Mouse (Mus musculus): Measurements from ENCODE around the gene Arhgap33. TPM values are rescaled to one million over a fixed set of nuclear protein-coding genes. Genes with fewer than 3 reads are reported as not detected.

Gene Arhgap33
- polyA plus RNA-seq (2015; fragmentation: Illumina TruSeq; extraction: RNeasy Lipid Tissue Mini Kit (QIAGEN cat#74804); ENCODE audit: insufficient read depth, low replicate concordance): 2.3 TPM

GRCm38 (mm10) chr7:30534633-30535577 is at the start of gene Arhgap33:
Gene Arhgap33, minus strand, starts transcription at chr7:30535060.

DNA sequence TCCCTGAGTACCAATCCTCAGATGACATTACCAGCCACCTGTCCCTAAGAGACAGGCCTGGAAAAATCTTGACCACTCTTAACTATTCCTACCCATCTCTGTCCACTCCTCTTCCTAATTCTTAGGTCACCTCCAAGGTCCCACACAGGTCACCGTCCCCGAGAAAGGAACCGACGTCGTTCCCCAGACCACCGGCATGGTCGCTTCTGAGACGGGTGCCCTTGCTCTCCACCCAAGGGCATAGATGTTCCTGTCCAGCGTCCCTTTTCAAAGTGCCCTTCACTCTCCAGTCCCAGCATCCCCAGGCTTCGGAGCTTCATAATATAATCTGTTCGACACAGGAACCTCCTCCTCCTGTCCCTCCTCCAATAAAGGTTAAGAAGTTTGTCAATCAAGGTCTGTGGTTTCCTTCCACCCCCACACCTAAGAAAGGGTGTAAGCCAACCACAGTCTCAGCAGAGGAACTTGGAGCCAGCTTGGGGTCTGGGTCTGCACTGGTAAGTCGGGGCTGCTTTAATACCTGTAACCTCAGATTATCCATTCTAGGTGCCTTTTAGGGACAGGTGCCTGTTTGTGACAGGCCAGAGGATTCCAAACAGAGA is 30.2 kb upstream of the Arhgap33 start, which contains the start of gene Igflr1:
Gene Igflr1, plus strand, starts transcription at position 458 of the 602 bp plus-strand sequence.

DNA sequence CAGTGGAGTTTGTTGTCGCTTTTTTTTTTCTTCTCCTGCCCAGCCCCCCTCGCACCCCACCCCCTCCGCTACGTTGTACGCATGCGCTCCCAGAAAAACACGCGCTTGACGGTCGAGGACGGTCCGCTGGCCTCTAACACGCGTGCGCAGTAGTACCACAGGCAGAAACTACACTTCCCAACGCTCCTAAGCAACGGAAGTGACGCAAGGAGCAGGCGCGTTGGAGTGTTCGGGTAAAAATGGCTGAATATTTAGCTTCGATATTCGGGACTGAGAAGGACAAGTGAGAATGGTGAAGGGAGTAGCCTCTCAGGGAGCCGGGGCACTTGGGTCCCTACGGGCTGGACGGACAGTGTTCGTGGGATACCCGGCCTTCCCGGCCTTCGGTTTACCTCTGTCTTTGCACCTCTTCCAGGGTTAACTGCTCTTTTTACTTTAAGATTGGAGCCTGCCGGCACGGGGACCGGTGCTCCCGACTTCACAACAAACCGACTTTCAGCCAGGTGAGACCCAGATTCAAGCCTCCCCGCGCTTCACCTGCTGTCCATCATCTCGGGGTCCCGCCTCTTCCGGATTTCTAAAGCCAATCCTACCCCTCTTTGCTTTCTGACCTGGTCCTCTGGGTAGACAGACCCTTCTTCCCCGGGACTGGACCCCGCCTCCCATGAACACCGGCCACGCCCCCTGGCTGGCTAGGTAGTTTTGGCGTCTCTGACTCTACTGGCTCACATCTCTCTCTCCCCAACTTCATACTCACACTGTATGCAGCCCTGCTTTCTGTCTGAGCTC is 28.5 kb upstream of the Arhgap33 start, which contains the start of the genes U2af1l4, Gm49396 and Psenen:
Gene U2af1l4, plus strand, starts transcription at position 185 of the 789 bp plus-strand sequence.
Gene Gm49396, plus strand, starts transcription at position 228 of the 789 bp plus-strand sequence.
Gene Psenen, minus strand, starts transcription at position 511 of the 789 bp plus-strand sequence.

GRCm38 (mm10) chr7:30559443-30559954 is 24.6 kb upstream of the Arhgap33 start, which contains the start of gene Lin37:
Gene Lin37, minus strand, starts transcription at chr7:30559838.

DNA sequence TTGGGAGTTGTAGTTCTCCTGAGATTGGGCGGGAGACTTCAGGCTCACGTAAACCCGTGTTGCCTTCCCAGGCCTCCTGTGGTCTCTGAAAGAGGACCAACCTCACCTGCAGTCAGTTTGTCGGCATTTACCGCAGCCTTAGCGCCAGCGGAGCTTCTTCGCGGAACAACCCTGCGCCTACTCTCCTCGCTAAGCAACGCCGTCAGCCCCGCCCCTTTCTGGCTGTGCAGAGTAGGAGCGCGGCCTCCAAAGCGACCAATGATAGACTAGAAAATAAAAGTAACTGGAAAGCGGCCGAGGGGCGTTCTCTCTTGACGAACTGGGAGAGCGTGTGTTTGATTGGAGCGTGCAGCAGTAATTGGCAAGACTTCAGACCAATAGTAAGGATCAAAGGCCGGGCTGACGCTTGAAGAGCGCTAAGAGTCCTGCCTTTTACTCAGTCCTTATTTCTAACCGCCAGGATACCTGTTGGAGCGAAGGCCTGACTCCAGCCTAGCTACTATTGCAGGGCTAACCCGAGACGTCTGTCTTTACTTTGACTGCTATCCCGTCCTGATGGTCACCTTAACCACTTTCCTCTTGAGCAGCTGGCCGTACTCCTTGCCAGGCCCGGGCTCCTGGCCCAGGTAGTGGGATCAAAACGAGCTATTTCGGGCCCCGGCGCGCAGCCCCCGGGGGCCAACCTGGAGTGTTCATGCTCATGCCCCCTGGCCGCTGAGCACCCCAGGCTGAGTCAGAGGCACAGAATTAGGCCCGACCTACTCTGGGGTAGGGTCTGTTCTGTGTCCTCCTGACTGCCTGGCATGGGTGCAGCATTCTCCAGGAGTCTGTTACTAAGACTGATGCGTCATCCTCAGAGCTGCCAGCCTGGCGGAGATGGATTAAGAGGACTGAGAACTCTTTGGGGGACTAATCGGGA is 17.5 kb upstream of the Arhgap33 start, which contains the start of the genes Hspb6 and Proser3:
Gene Hspb6, plus strand, starts transcription at position 77 of the 919 bp plus-strand sequence.
Gene Proser3, minus strand, starts transcription at position 198 of the 919 bp plus-strand sequence.

DNA sequence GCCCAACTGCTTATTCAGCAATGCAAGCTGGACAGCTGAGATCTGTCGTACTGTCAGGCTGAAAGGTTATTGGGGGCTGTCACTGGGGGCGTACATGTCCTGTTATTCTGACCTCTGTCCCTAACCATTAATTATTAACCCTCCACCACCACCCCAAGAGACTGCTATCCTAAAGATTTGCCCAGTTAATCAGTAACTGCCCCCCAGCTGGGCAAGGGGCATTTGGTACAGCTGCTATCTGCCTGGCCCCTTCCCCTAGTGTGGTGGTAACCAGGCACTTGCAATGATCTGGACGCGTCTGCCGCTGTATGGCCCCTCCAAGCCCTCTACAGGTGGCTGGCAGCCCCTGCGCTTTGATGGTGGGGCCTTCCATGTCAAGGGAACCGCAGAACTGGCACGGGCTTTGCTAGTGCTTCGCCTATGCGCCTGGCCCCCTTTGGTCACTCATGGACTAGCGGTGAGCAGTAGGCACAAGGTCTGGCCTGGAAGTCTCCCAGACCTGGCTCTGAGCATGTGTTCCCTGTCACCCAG is 41.4 kb downstream of the Arhgap33 start, which contains the start of gene Prodh2:
Gene Prodh2, plus strand, starts transcription at position 222 of the 531 bp plus-strand sequence.

Other genes with a start within 250 kb of the Arhgap33 start
- gene Clip3, start 243.3 kb downstream of the Arhgap33 start, polyA plus RNA-seq (2015; fragmentation: Illumina TruSeq; extraction: RNeasy Lipid Tissue Mini Kit (QIAGEN cat#74804); ENCODE audit: insufficient read depth, low replicate concordance): 15.0 TPM
- 25.9 TPM for gene Alkbh6, start 226.3 kb downstream of the Arhgap33 start, polyA plus RNA-seq (2015; fragmentation: Illumina TruSeq; extraction: RNeasy Lipid Tissue Mini Kit (QIAGEN cat#74804); ENCODE audit: insufficient read depth, low replicate concordance)
- gene Syne4, start 220.3 kb downstream of the Arhgap33 start, polyA plus RNA-seq (2015; fragmentation: Illumina TruSeq; extraction: RNeasy Lipid Tissue Mini Kit (QIAGEN cat#74804); ENCODE audit: insufficient read depth, low replicate concordance): 3.6 TPM
- gene E130208F15Rik, start 213.3 kb downstream of the Arhgap33 start, polyA plus RNA-seq (2015; fragmentation: Illumina TruSeq; extraction: RNeasy Lipid Tissue Mini Kit (QIAGEN cat#74804); ENCODE audit: insufficient read depth, low replicate concordance): 1.0 TPM
- gene Sdhaf1, start 211.2 kb downstream of the Arhgap33 start, polyA plus RNA-seq (2015; fragmentation: Illumina TruSeq; extraction: RNeasy Lipid Tissue Mini Kit (QIAGEN cat#74804); ENCODE audit: insufficient read depth, low replicate concordance): 12.5 TPM
- gene Lrfn3, start 172.3 kb downstream of the Arhgap33 start, polyA plus RNA-seq (2015; fragmentation: Illumina TruSeq; extraction: RNeasy Lipid Tissue Mini Kit (QIAGEN cat#74804); ENCODE audit: insufficient read depth, low replicate concordance): 0.40 TPM
- 399 TPM for gene Tyrobp, start 121.3 kb downstream of the Arhgap33 start, polyA plus RNA-seq (2015; fragmentation: Illumina TruSeq; extraction: RNeasy Lipid Tissue Mini Kit (QIAGEN cat#74804); ENCODE audit: insufficient read depth, low replicate concordance)
- gene Hcst, start 115.2 kb downstream of the Arhgap33 start, polyA plus RNA-seq (2015; fragmentation: Illumina TruSeq; extraction: RNeasy Lipid Tissue Mini Kit (QIAGEN cat#74804); ENCODE audit: insufficient read depth, low replicate concordance): 34.7 TPM
- 36.4 TPM for gene Nfkbid, start 113.3 kb downstream of the Arhgap33 start, polyA plus RNA-seq (2015; fragmentation: Illumina TruSeq; extraction: RNeasy Lipid Tissue Mini Kit (QIAGEN cat#74804); ENCODE audit: insufficient read depth, low replicate concordance)
- gene Aplp1, start 89.5 kb downstream of the Arhgap33 start, polyA plus RNA-seq (2015; fragmentation: Illumina TruSeq; extraction: RNeasy Lipid Tissue Mini Kit (QIAGEN cat#74804); ENCODE audit: insufficient read depth, low replicate concordance): 0.81 TPM
- gene Kirrel2, start 77.4 kb downstream of the Arhgap33 start, polyA plus RNA-seq (2015; fragmentation: Illumina TruSeq; extraction: RNeasy Lipid Tissue Mini Kit (QIAGEN cat#74804); ENCODE audit: insufficient read depth, low replicate concordance): not detected
- gene Nphs1, start 76.7 kb downstream of the Arhgap33 start, polyA plus RNA-seq (2015; fragmentation: Illumina TruSeq; extraction: RNeasy Lipid Tissue Mini Kit (QIAGEN cat#74804); ENCODE audit: insufficient read depth, low replicate concordance): 0.26 TPM
- not detected for gene Prodh2, start 41.4 kb downstream of the Arhgap33 start, polyA plus RNA-seq (2015; fragmentation: Illumina TruSeq; extraction: RNeasy Lipid Tissue Mini Kit (QIAGEN cat#74804); ENCODE audit: insufficient read depth, low replicate concordance)
- gene Hspb6, start 17.1 kb upstream of the Arhgap33 start, polyA plus RNA-seq (2015; fragmentation: Illumina TruSeq; extraction: RNeasy Lipid Tissue Mini Kit (QIAGEN cat#74804); ENCODE audit: insufficient read depth, low replicate concordance): 6.5 TPM
- 6.0 TPM for gene Proser3, start 17.2 kb upstream of the Arhgap33 start, polyA plus RNA-seq (2015; fragmentation: Illumina TruSeq; extraction: RNeasy Lipid Tissue Mini Kit (QIAGEN cat#74804); ENCODE audit: insufficient read depth, low replicate concordance)
- gene Lin37, start 24.8 kb upstream of the Arhgap33 start, polyA plus RNA-seq (2015; fragmentation: Illumina TruSeq; extraction: RNeasy Lipid Tissue Mini Kit (QIAGEN cat#74804); ENCODE audit: insufficient read depth, low replicate concordance): 50.0 TPM
- 48.4 TPM for gene U2af1l4, start 28.2 kb upstream of the Arhgap33 start, polyA plus RNA-seq (2015; fragmentation: Illumina TruSeq; extraction: RNeasy Lipid Tissue Mini Kit (QIAGEN cat#74804); ENCODE audit: insufficient read depth, low replicate concordance)
- gene Gm49396, start 28.3 kb upstream of the Arhgap33 start, polyA plus RNA-seq (2015; fragmentation: Illumina TruSeq; extraction: RNeasy Lipid Tissue Mini Kit (QIAGEN cat#74804); ENCODE audit: insufficient read depth, low replicate concordance): 21.5 TPM
- gene Psenen, start 28.6 kb upstream of the Arhgap33 start, polyA plus RNA-seq (2015; fragmentation: Illumina TruSeq; extraction: RNeasy Lipid Tissue Mini Kit (QIAGEN cat#74804); ENCODE audit: insufficient read depth, low replicate concordance): 134 TPM
- not detected for gene Igflr1, start 30.4 kb upstream of the Arhgap33 start, polyA plus RNA-seq (2015; fragmentation: Illumina TruSeq; extraction: RNeasy Lipid Tissue Mini Kit (QIAGEN cat#74804); ENCODE audit: insufficient read depth, low replicate concordance)
- 45.0 TPM for gene Kmt2b, start 53.7 kb upstream of the Arhgap33 start, polyA plus RNA-seq (2015; fragmentation: Illumina TruSeq; extraction: RNeasy Lipid Tissue Mini Kit (QIAGEN cat#74804); ENCODE audit: insufficient read depth, low replicate concordance)
- 2.5 TPM for gene Zbtb32, start 63.8 kb upstream of the Arhgap33 start, polyA plus RNA-seq (2015; fragmentation: Illumina TruSeq; extraction: RNeasy Lipid Tissue Mini Kit (QIAGEN cat#74804); ENCODE audit: insufficient read depth, low replicate concordance)
- gene Upk1a, start 77.8 kb upstream of the Arhgap33 start, polyA plus RNA-seq (2015; fragmentation: Illumina TruSeq; extraction: RNeasy Lipid Tissue Mini Kit (QIAGEN cat#74804); ENCODE audit: insufficient read depth, low replicate concordance): 0.22 TPM
- 519 TPM for gene Cox6b1, start 91.1 kb upstream of the Arhgap33 start, polyA plus RNA-seq (2015; fragmentation: Illumina TruSeq; extraction: RNeasy Lipid Tissue Mini Kit (QIAGEN cat#74804); ENCODE audit: insufficient read depth, low replicate concordance)
- gene Etv2, start 100.8 kb upstream of the Arhgap33 start, polyA plus RNA-seq (2015; fragmentation: Illumina TruSeq; extraction: RNeasy Lipid Tissue Mini Kit (QIAGEN cat#74804); ENCODE audit: insufficient read depth, low replicate concordance): not detected
- 12.1 TPM for gene Rbm42, start 115.3 kb upstream of the Arhgap33 start, polyA plus RNA-seq (2015; fragmentation: Illumina TruSeq; extraction: RNeasy Lipid Tissue Mini Kit (QIAGEN cat#74804); ENCODE audit: insufficient read depth, low replicate concordance)
- gene Haus5, start 129.9 kb upstream of the Arhgap33 start, polyA plus RNA-seq (2015; fragmentation: Illumina TruSeq; extraction: RNeasy Lipid Tissue Mini Kit (QIAGEN cat#74804); ENCODE audit: insufficient read depth, low replicate concordance): 27.1 TPM
- not detected for gene Pmis2, start 136.5 kb upstream of the Arhgap33 start, polyA plus RNA-seq (2015; fragmentation: Illumina TruSeq; extraction: RNeasy Lipid Tissue Mini Kit (QIAGEN cat#74804); ENCODE audit: insufficient read depth, low replicate concordance)
- not detected for gene 2200002J24Rik, start 163.9 kb upstream of the Arhgap33 start, polyA plus RNA-seq (2015; fragmentation: Illumina TruSeq; extraction: RNeasy Lipid Tissue Mini Kit (QIAGEN cat#74804); ENCODE audit: insufficient read depth, low replicate concordance)
- gene Atp4a, start 177.1 kb upstream of the Arhgap33 start, polyA plus RNA-seq (2015; fragmentation: Illumina TruSeq; extraction: RNeasy Lipid Tissue Mini Kit (QIAGEN cat#74804); ENCODE audit: insufficient read depth, low replicate concordance): not detected
- 51.8 TPM for gene Tmem147, start 194.5 kb upstream of the Arhgap33 start, polyA plus RNA-seq (2015; fragmentation: Illumina TruSeq; extraction: RNeasy Lipid Tissue Mini Kit (QIAGEN cat#74804); ENCODE audit: insufficient read depth, low replicate concordance)
- gene Gapdhs, start 208.6 kb upstream of the Arhgap33 start, polyA plus RNA-seq (2015; fragmentation: Illumina TruSeq; extraction: RNeasy Lipid Tissue Mini Kit (QIAGEN cat#74804); ENCODE audit: insufficient read depth, low replicate concordance): not detected
- gene Sbsn, start 216.4 kb upstream of the Arhgap33 start, polyA plus RNA-seq (2015; fragmentation: Illumina TruSeq; extraction: RNeasy Lipid Tissue Mini Kit (QIAGEN cat#74804); ENCODE audit: insufficient read depth, low replicate concordance): 5.4 TPM
- gene Dmkn, start 228.7 kb upstream of the Arhgap33 start, polyA plus RNA-seq (2015; fragmentation: Illumina TruSeq; extraction: RNeasy Lipid Tissue Mini Kit (QIAGEN cat#74804); ENCODE audit: insufficient read depth, low replicate concordance): 0.43 TPM